12 mouse cellular contexts compared by ENCODE assay signal in the genomic region with DNA sequence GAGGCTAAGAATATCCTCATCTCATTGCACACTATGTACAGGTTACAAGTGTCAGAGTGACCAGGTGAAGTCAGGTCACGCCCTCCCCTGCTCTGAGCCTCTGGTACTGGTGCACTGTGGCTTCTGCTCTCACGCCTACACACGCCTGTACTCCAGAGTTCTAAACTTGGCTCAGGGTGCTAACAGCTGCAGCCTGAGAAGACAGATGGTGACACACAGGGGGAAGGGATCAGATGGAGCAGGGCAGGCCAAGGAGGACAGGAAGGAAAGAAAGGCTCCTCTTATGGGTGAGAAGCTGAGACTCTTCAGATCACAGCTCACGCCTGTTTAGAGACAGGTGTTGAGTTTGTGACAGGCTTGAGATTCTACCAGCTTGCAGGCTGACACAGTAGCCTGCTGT. TPM values are rescaled to one million over a fixed set of nuclear protein-coding genes. Genes with fewer than 3 reads are reported as not detected.
A peak's percentile ranks its signal among the peaks of the same experiment; 100 is the strongest.
DNase-seq lines count a peak whose midpoint lies in the region; ATAC-seq and TF ChIP-seq lines count a peak whose summit lies in the region.
"Had no signal": no experiment of that assay in that cellular context is flagged by ENCODE, and none has a peak within 500 bp of the region (broad histone marks: within the 10 kb centered on the region; RNA-seq: fewer than 3 reads in every experiment).

No protein-coding gene starts in this region.

- H3K9me3 ChIP-seq in hindbrain, postnatal 0 days (ENCODE audit: low read length), result no peaks in the 10 kb centered on the region
- H3K9me3 ChIP-seq in hindbrain, embryonic 10.5 days, result no peaks in the 10 kb centered on the region
- H3K9me3 ChIP-seq: forebrain, embryonic 10.5 days; G1E; stomach, embryonic 15.5 days had no signal

- H3K4me1 ChIP-seq in hindbrain, postnatal 0 days (ENCODE audit: insufficient read depth, low read length), result no peaks in the 10 kb centered on the region
- no peaks in the 10 kb centered on the region for H3K4me1 ChIP-seq in hindbrain, embryonic 10.5 days (replicated peaks)
- H3K4me1 ChIP-seq: forebrain, embryonic 10.5 days; stomach, embryonic 15.5 days had no signal

- no peak overlapping the region for H3K9ac ChIP-seq in hindbrain, postnatal 0 days (replicated peaks; ENCODE audit: low read length)
- H3K9ac ChIP-seq: stomach, embryonic 15.5 days had no signal

- H3K36me3 ChIP-seq in hindbrain, postnatal 0 days (ENCODE audit: insufficient read depth, low read length), result no peaks in the 10 kb centered on the region
- H3K36me3 ChIP-seq in hindbrain, embryonic 10.5 days, result peaks cover 40% of the 10 kb centered on the region

- WGBS in hindbrain, postnatal 0 days, result 81% methylated on average over 4 of the region's 4 CpGs
- 93% methylated on average over 4 of the region's 4 CpGs for WGBS in hindbrain, embryonic 10.5 days

- no peak overlapping the region for H3K4me3 ChIP-seq in hindbrain, postnatal 0 days (ENCODE audit: low read length)
- H3K4me3 ChIP-seq in hindbrain, embryonic 10.5 days, result no peak overlapping the region
- H3K4me3 ChIP-seq: forebrain, embryonic 10.5 days; stomach, embryonic 15.5 days had no signal

- H3K4me2 ChIP-seq in hindbrain, postnatal 0 days (ENCODE audit: low read depth, low read length), result no peak overlapping the region
- H3K4me2 ChIP-seq: stomach, embryonic 15.5 days had no signal

- H3K27me3 ChIP-seq in hindbrain, postnatal 0 days (ENCODE audit: insufficient read depth, low read length), result no peaks in the 10 kb centered on the region
- H3K27me3 ChIP-seq in hindbrain, embryonic 10.5 days (ENCODE audit: insufficient read depth, poor library complexity, severe bottlenecking), result no peaks in the 10 kb centered on the region
- H3K27me3 ChIP-seq: stomach, embryonic 15.5 days had no signal

- DNase-seq in hindbrain, postnatal 0 days (ENCODE audit: low spot score), result no peak
- DNase-seq in hindbrain, embryonic 10.5 days (ENCODE audit: low spot score), result no peak
- DNase-seq in MN1 (ENCODE audit: low spot score), result peak; percentile 27
- peak; percentile 60 to 70 for DNase-seq in frontal cortex, adult 2 months (ENCODE audit: extremely low spot score in 1 of 2, low spot score in 1 of 2)
- DNase-seq in skeletal muscle tissue, adult 2 months (ENCODE audit: low read depth, low spot score), result peak; percentile 93
- DNase-seq in ovary, postnatal 10 days (ENCODE audit: low spot score), result no peak
- DNase-seq in c-Kit-positive CD71-positive TER-119-positive erythroid progenitor cells, embryonic 14.5 days (ENCODE audit: low spot score), result no peak
- DNase-seq: adrenal gland, postnatal 14 days; cerebellum, postnatal 14 days had no signal

- TF ChIP-seq CTCF in hindbrain, postnatal 0 days (IDR thresholded peaks at IDR 0.05; ENCODE audit: low read depth), result no peak

- H3K27ac ChIP-seq in hindbrain, postnatal 0 days, result no peak overlapping the region
- H3K27ac ChIP-seq in hindbrain, embryonic 10.5 days, result no peak overlapping the region
- H3K27ac ChIP-seq: forebrain, embryonic 10.5 days; stomach, embryonic 15.5 days had no signal

- ATAC-seq in hindbrain, postnatal 0 days, result peak; percentile 52; the same call in 1 of the 2 replicates

RNA-seq across cellular contexts. Expression of gene Ccdc134, which starts 7.7 kb away (rescaled TPM):
- total RNA-seq in hindbrain, postnatal 0 days (2014; rRNA removed), result 15.5 and 16.0 TPM in 2 replicates
- polyA plus RNA-seq in hindbrain, postnatal 0 days (2015; fragmentation: Nextera tagmentation; extraction: Ambion mirVana), result 6.4 and 8.4 TPM in 2 replicates
- 19.6 and 23.4 TPM in 2 replicates for polyA plus RNA-seq in hindbrain, embryonic 10.5 days (2016; fragmentation: Nextera tagmentation; extraction: Ambion mirVana)
- 23.1 TPM in 2 replicates for polyA plus RNA-seq in frontal cortex, adult 2 months (2012; rRNA removed)

RNA-seq across cellular contexts. Expression of gene Srebf2, which starts 11.6 kb away (rescaled TPM):
- 256 and 266 TPM in 2 replicates for total RNA-seq in hindbrain, postnatal 0 days (2014; rRNA removed)
- 139 and 145 TPM in 2 replicates for polyA plus RNA-seq in hindbrain, postnatal 0 days (2015; fragmentation: Nextera tagmentation; extraction: Ambion mirVana)
- 211 and 242 TPM in 2 replicates for polyA plus RNA-seq in hindbrain, embryonic 10.5 days (2016; fragmentation: Nextera tagmentation; extraction: Ambion mirVana)
- 142 and 155 TPM in 2 replicates for polyA plus RNA-seq in frontal cortex, adult 2 months (2012; rRNA removed)

Comparison
In these comparisons a context has a peak if more than half of its experiments do, and no peak if none do; other contexts are left out.
1. DNase-seq: peak in MN1 (single experiment), frontal cortex, adult 2 months (2 of 2) and skeletal muscle tissue, adult 2 months (single experiment); none in hindbrain, postnatal 0 days (single experiment), hindbrain, embryonic 10.5 days (single experiment), ovary, postnatal 10 days (single experiment) and c-Kit-positive CD71-positive TER-119-positive erythroid progenitor cells, embryonic 14.5 days (single experiment).